16 mouse cellular contexts compared by ENCODE assay signal in genomic region chr11:25104432-25104831, GRCm38 (mm10).
DNase-seq lines count a peak whose midpoint lies in the region; ATAC-seq and TF ChIP-seq lines count a peak whose summit lies in the region.
"Had no signal": no experiment of that assay in that cellular context is flagged by ENCODE, and none has a peak within 500 bp of the region (broad histone marks: within the 10 kb centered on the region; RNA-seq: fewer than 3 reads in every experiment).

No protein-coding gene starts in this region.

- H3K27me3 ChIP-seq in intestine, embryonic 15.5 days (replicated peaks), result no peaks in the 10 kb centered on the region
- H3K27me3 ChIP-seq in intestine, postnatal 0 days (replicated peaks; ENCODE audit: control insufficient read depth, insufficient read depth, low read length), result no peaks in the 10 kb centered on the region
- H3K27me3 ChIP-seq in limb, embryonic 10.5 days (ENCODE audit: low read depth, poor library complexity, severe bottlenecking), result no peaks in the 10 kb centered on the region
- H3K27me3 ChIP-seq: liver, embryonic 15.5 days; midbrain, embryonic 15.5 days; neural tube, embryonic 13.5 days had no signal

- no peaks in the 10 kb centered on the region for H3K4me1 ChIP-seq in intestine, embryonic 15.5 days (replicated peaks)
- H3K4me1 ChIP-seq in intestine, postnatal 0 days (replicated peaks; ENCODE audit: control insufficient read depth, insufficient read depth, low read length), result no peaks in the 10 kb centered on the region
- H3K4me1 ChIP-seq in limb, embryonic 10.5 days, result peaks cover 18% of the 10 kb centered on the region
- H3K4me1 ChIP-seq: liver, embryonic 15.5 days; midbrain, embryonic 15.5 days; neural tube, embryonic 13.5 days had no signal

- WGBS in intestine, embryonic 15.5 days, result 48% methylated on average over 8 of the region's 8 CpGs
- WGBS in intestine, postnatal 0 days, result 55% methylated on average over 8 of the region's 8 CpGs
- 22% methylated on average over 8 of the region's 8 CpGs for WGBS in limb, embryonic 10.5 days

- no peak overlapping the region for H3K9ac ChIP-seq in intestine, embryonic 15.5 days
- H3K9ac ChIP-seq in intestine, postnatal 0 days (ENCODE audit: low read depth, low read length), result no peak overlapping the region
- H3K9ac ChIP-seq: liver, embryonic 15.5 days; midbrain, embryonic 15.5 days; neural tube, embryonic 13.5 days had no signal

- no peak for TF ChIP-seq CTCF in intestine, postnatal 0 days (IDR thresholded peaks at IDR 0.05; ENCODE audit: low read depth)

- no peak overlapping the region for H3K27ac ChIP-seq in intestine, embryonic 15.5 days
- H3K27ac ChIP-seq in intestine, postnatal 0 days (ENCODE audit: low read depth, low read length), result no peak overlapping the region
- peak overlapping the region; percentile 61 for H3K27ac ChIP-seq in limb, embryonic 10.5 days
- H3K27ac ChIP-seq: heart, adult 2 months; liver, embryonic 15.5 days; midbrain, embryonic 15.5 days; neural tube, embryonic 13.5 days had no signal

- DNase-seq in embryo, embryonic 9.5 days (ENCODE audit: extremely low spot score), result peak; percentile 50
- DNase-seq in limb, embryonic 10.5 days (ENCODE audit: low spot score), result peak; percentile 82
- no peak for DNase-seq in thymus, adult 18-20 months
- DNase-seq in testis, postnatal 10 days (ENCODE audit: low spot score), result no peak
- no peak for DNase-seq in urinary bladder, postnatal 14 days (ENCODE audit: low spot score)
- DNase-seq: cerebellum, postnatal 10 days; layer of hippocampus, adult 9-11 months had no signal

- no peak overlapping the region for H3K4me2 ChIP-seq in intestine, embryonic 15.5 days (replicated peaks)
- no peak overlapping the region for H3K4me2 ChIP-seq in intestine, postnatal 0 days (replicated peaks; ENCODE audit: low read depth)
- H3K4me2 ChIP-seq: liver, embryonic 15.5 days; midbrain, embryonic 15.5 days; neural tube, embryonic 13.5 days had no signal

- no peak overlapping the region for H3K4me3 ChIP-seq in intestine, embryonic 15.5 days (replicated peaks)
- no peak overlapping the region for H3K4me3 ChIP-seq in intestine, postnatal 0 days (ENCODE audit: low read depth, low read length)
- H3K4me3 ChIP-seq in limb, embryonic 10.5 days, result no peak overlapping the region
- H3K4me3 ChIP-seq: heart, adult 2 months; liver, embryonic 15.5 days; midbrain, embryonic 15.5 days; neural tube, embryonic 13.5 days had no signal

- H3K9me3 ChIP-seq in intestine, embryonic 15.5 days, result no peaks in the 10 kb centered on the region
- no peaks in the 10 kb centered on the region for H3K9me3 ChIP-seq in intestine, postnatal 0 days (ENCODE audit: control insufficient read depth)
- no peaks in the 10 kb centered on the region for H3K9me3 ChIP-seq in limb, embryonic 10.5 days (replicated peaks)
- H3K9me3 ChIP-seq: G1E; liver, embryonic 15.5 days; midbrain, embryonic 15.5 days; neural tube, embryonic 13.5 days had no signal

- 0 out of 2 replicates have a peak, but pooled peaks have one; percentile 8 for ATAC-seq in intestine, embryonic 15.5 days
- ATAC-seq in intestine, postnatal 0 days, result no peak
- 0 out of 2 replicates have a peak, but pooled peaks have one; percentile 52 for ATAC-seq in common myeloid progenitor, adult 5-6 weeks (replicated peaks; ENCODE audit: low read depth, poor library complexity, severe bottlenecking)
- ATAC-seq: inflammation-experienced regulatory T-cells, adult 6 months; midbrain, embryonic 15.5 days had no signal

- no peaks in the 10 kb centered on the region for H3K36me3 ChIP-seq in intestine, embryonic 15.5 days
- H3K36me3 ChIP-seq in intestine, postnatal 0 days (ENCODE audit: control insufficient read depth, insufficient read depth), result no peaks in the 10 kb centered on the region
- H3K36me3 ChIP-seq in limb, embryonic 10.5 days, result no peaks in the 10 kb centered on the region
- H3K36me3 ChIP-seq: G1E; liver, embryonic 15.5 days; midbrain, embryonic 15.5 days; neural tube, embryonic 13.5 days had no signal

Comparison
In these comparisons a context has a peak if more than half of its experiments do, and no peak if none do; other contexts are left out.
1. DNase-seq: peak in embryo, embryonic 9.5 days (single experiment) and limb, embryonic 10.5 days (single experiment); none in thymus, adult 18-20 months (0 of 2), testis, postnatal 10 days (single experiment) and urinary bladder, postnatal 14 days (single experiment).